Mouse (Mus musculus) small intestine, adult 2 months (tissue): ENCODE data around the gene Kmo.

Experiments
- CTCF ChIP-seq: fragments of 200-500 bp; IDR thresholded peaks from 2 replicates; pipeline ENCODE4 v1.5.1; 2012; ENCODE audit warnings: low read depth, mild to moderate bottlenecking, control low read depth, inconsistent platforms, low read length, moderate library complexity, mixed read lengths; ENCODE audit not compliant: insufficient replicate concordance, insufficient read length; ENCODE audit errors: extremely low read depth
- POLR2A ChIP-seq: fragments of 200-500 bp; IDR thresholded peaks from 2 replicates; pipeline ENCODE4 v1.6.1; 2012; ENCODE audit warnings: low read depth, mild to moderate bottlenecking, control low read depth, inconsistent platforms, low read length, moderate library complexity

DNA sequence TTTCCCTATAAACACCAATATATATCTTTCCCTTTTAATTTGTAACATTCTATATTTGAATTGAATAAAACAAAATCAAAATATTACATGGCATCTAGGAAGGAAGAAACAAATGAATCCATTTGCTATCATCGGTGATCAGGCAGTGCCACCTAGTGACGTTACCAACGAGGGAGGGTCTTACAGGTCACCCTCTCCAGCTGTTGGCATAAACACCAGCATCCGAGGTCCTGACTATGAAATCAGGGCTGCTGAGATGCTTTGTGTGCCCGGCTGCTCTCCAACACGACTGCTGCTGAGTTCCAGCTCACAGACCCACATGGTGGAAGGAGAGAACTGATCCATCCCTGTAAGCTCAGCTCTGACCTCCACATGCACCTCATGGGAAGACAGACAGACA is 16.8 kb upstream of the Kmo start:
- TF ChIP-seq CTCF: no peak
- TF ChIP-seq POLR2A: no peak
